Mouse (Mus musculus) inflammation-experienced regulatory T-cells, adult 6 months (primary cell): ENCODE data around the gene Gm10428. TPM values are rescaled to one million over a fixed set of nuclear protein-coding genes. Genes with fewer than 3 reads are reported as not detected.

ENCODE experiments used
- ATAC-seq: one replicate; pipeline ENCODE4 v1.8.0; 2017
- polyA plus RNA-seq, 3 experiments: library from polyadenylated mRNA; unstranded; fragments of 100-300 nt; shearing (Covaris generic); gene quantifications; one replicate each; pipeline ENCODE4 v1.2.1; 2017

Gene Gm10428
- polyA plus RNA-seq, 3 experiments from 2014 or later: not detected

GRCm38 (mm10) chr11:62788935-62789616 lies 36.2 kb downstream of the Gm10428 start, which contains the start of gene Zfp286:
Zfp286 (minus strand) TSS chr11:62789462.
- ATAC-seq: peak; percentile 67

GRCm38 (mm10) chr11:62789617-62789936 lies 36.7 kb downstream of the Gm10428 start:
- no peak for ATAC-seq

Other genes starting within 250 kb of the Gm10428 start
- 1 to 10 TPM in 1 of 3 experiments, under 1 TPM in 1, not detected in 1; 0.40 to 2.0 TPM for gene Cenpv, start 213.8 kb upstream of the Gm10428 start, polyA plus RNA-seq
- gene Ubb, start 201.9 kb upstream of the Gm10428 start, polyA plus RNA-seq: 1,000 to 10,000 TPM; 5,207 to 7,023 (median 5,768) TPM
- gene Trpv2, start 178.6 kb upstream of the Gm10428 start, polyA plus RNA-seq: 100 to 1,000 TPM in 1 of 3 experiments, 10 to 100 TPM in 2; 73.0 to 108 (median 73.7) TPM
- 1 to 10 TPM; 1.8 to 2.6 (median 2.1) TPM for gene Lrrc75a, start 104.6 kb upstream of the Gm10428 start, polyA plus RNA-seq
- gene Mmgt2, start 104.4 kb upstream of the Gm10428 start, polyA plus RNA-seq: 10 to 100 TPM; 33.7 to 47.7 (median 38.7) TPM
- 10 to 100 TPM; 17.7 to 24.7 (median 18.9) TPM for gene Zfp287, start 21.2 kb upstream of the Gm10428 start, polyA plus RNA-seq
- 1 to 10 TPM in 2 of 3 experiments, under 1 TPM in 1; 0.48 to 7.7 (median 6.0) TPM for gene Zfp286, start 36.4 kb downstream of the Gm10428 start, polyA plus RNA-seq
- gene Trim16, start 67.1 kb downstream of the Gm10428 start, polyA plus RNA-seq: 10 to 100 TPM in 1 of 3 experiments, 1 to 10 TPM in 2; 6.4 to 14.6 (median 8.6) TPM
- 10 to 100 TPM in 2 of 3 experiments, 1 to 10 TPM in 1; 1.5 to 20.2 (median 15.8) TPM for gene Fbxw10, start 94.0 kb downstream of the Gm10428 start, polyA plus RNA-seq
- gene Tvp23b, start 126.4 kb downstream of the Gm10428 start, polyA plus RNA-seq: 10 to 100 TPM; 57.5 to 81.6 (median 63.6) TPM
- not detected for gene Cdrt4, start 198.1 kb downstream of the Gm10428 start, polyA plus RNA-seq